Mouse (Mus musculus): ENCODE results near the gene Notch2.

Gene Notch2

GRCm38 (mm10) chr3:98153460-98153859, 140.1 kb downstream of the Notch2 start:
- no peak for DNase-seq (ENCODE audit: low spot score in 2 of 2)

GRCm38 (mm10) chr3:98156158-98156557, 142.8 kb downstream of the Notch2 start:
- no peak for DNase-seq (ENCODE audit: low spot score in 2 of 2)

GRCm38 (mm10) chr3:98157073-98157472, 143.7 kb downstream of the Notch2 start:
- DNase-seq (ENCODE audit: low spot score in 2 of 2) = no peak

GRCm38 (mm10) chr3:98157585-98157984, 144.3 kb downstream of the Notch2 start:
- DNase-seq (ENCODE audit: low spot score in 2 of 2) = no peak

GRCm38 (mm10) chr3:98158646-98159045, 145.3 kb downstream of the Notch2 start:
- DNase-seq (ENCODE audit: low spot score in 2 of 2) = no peak

GRCm38 (mm10) chr3:98159289-98159688, 146.0 kb downstream of the Notch2 start:
- no peak for DNase-seq (ENCODE audit: low spot score in 2 of 2)

- no peak for DNase-seq (ENCODE audit: low spot score in 2 of 2)
Measured at GRCm38 (mm10) chr3:98160330-98160729, 147.0 kb downstream of the Notch2 start, which contains the start of gene Adam30. Gene Adam30, plus strand, starts transcription at chr3:98160630.

- DNase-seq (ENCODE audit: low spot score in 2 of 2) = peak in 1 of 2 experiments; percentile 40
Measured at GRCm38 (mm10) chr3:98178340-98178739, 165.0 kb downstream of the Notch2 start.

- peak in 1 of 2 experiments; percentile 51 for DNase-seq (ENCODE audit: low spot score in 2 of 2)
Measured at GRCm38 (mm10) chr3:98180805-98181204, 167.5 kb downstream of the Notch2 start.

- DNase-seq (ENCODE audit: low spot score in 2 of 2) = no peak
Measured at GRCm38 (mm10) chr3:98185163-98185714, 171.9 kb downstream of the Notch2 start.

- DNase-seq (ENCODE audit: low spot score in 2 of 2) = no peak
Measured at GRCm38 (mm10) chr3:98187777-98188176, 174.4 kb downstream of the Notch2 start.

GRCm38 (mm10) chr3:98197711-98198532, 184.6 kb downstream of the Notch2 start:
- peak in 1 of 2 experiments; percentile 29 for DNase-seq (ENCODE audit: low spot score in 2 of 2)

GRCm38 (mm10) chr3:98199747-98200146, 186.4 kb downstream of the Notch2 start:
- DNase-seq (ENCODE audit: low spot score in 2 of 2) = no peak
